ENCODE assay signal across 9 mouse cellular contexts in the genomic region with DNA sequence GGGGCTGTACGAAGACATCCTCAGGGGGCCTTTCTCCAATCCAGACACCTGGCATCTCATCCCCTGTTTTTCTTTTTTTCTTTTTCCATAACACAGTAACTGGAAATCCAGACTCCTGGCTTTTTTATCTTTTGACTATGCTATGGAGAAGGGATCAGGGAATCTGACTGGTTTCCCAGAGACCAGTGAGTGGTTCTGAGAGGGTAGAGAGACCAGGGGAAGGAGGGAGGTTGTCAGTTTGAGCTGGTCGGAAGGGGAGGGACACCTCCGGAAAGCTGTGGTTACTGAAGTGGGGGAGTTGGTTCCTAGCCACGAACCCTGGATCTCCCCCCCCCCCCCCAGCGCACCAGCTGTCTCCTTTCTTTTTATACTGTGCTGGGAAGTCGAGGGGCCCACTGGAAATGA. TPM values are rescaled to one million over a fixed set of nuclear protein-coding genes. Genes with fewer than 3 reads are reported as not detected.
DNase-seq lines count a peak whose midpoint lies in the region; ATAC-seq and TF ChIP-seq lines count a peak whose summit lies in the region.
"Had no signal": no experiment of that assay in that cellular context is flagged by ENCODE, and none has a peak within 500 bp of the region (broad histone marks: within the 10 kb centered on the region; RNA-seq: fewer than 3 reads in every experiment).

No protein-coding gene starts in this region.

- H3K4me2 ChIP-seq in kidney, postnatal 0 days (ENCODE audit: low read length), result peak overlapping the region; percentile 69

- peak; percentile 98 for DNase-seq in heart, adult 11 months
- no peak for DNase-seq in heart, postnatal 25 days (ENCODE audit: low spot score)
- DNase-seq in kidney, postnatal 0 days (ENCODE audit: low spot score), result peak; percentile 86
- peak; percentile 60 for DNase-seq in thymus, postnatal 25 days
- no peak for DNase-seq in spleen, postnatal 10 days (ENCODE audit: low spot score in 2 of 2)

- H3K27me3 ChIP-seq in kidney, postnatal 0 days (ENCODE audit: insufficient read depth, low read length), result no peaks in the 10 kb centered on the region

- WGBS in kidney, postnatal 0 days, result 0% methylated on average over 5 of the region's 6 CpGs

- peak overlapping the region; percentile 86 for H3K9ac ChIP-seq in kidney, postnatal 0 days (ENCODE audit: low read depth, low read length)

- H3K9me3 ChIP-seq in kidney, postnatal 0 days (replicated peaks; ENCODE audit: low read length), result no peaks in the 10 kb centered on the region

- H3K4me1 ChIP-seq in bone marrow macrophage, adult 2 months (ENCODE audit: control insufficient read depth, insufficient read depth, low read length), result peaks cover 57% of the 10 kb centered on the region
- peaks cover 43% of the 10 kb centered on the region for H3K4me1 ChIP-seq in kidney, postnatal 0 days (replicated peaks; ENCODE audit: insufficient read depth, low read length)

- TF ChIP-seq POLR2A in bone marrow macrophage, adult 2 months (IDR thresholded peaks at IDR 0.05; ENCODE audit: borderline replicate concordance, low read depth, low read length), result no peak

- peak overlapping the region; percentile 95 for H3K27ac ChIP-seq in bone marrow macrophage, adult 2 months (ENCODE audit: insufficient read depth, low read depth, low read length)
- H3K27ac ChIP-seq in kidney, postnatal 0 days, result peak overlapping the region; percentile 98

- intact Hi-C loops in heart, postnatal 25 days (cut with DNase I), result no loop called here

- ATAC-seq in granulocyte monocyte progenitor cell, adult 5-6 weeks (replicated peaks; ENCODE audit: poor library complexity, severe bottlenecking), result peak; percentile 21
- ATAC-seq in kidney, postnatal 0 days (replicated peaks; ENCODE audit: low FRiP score, low read depth), result no peak
- peak; percentile 29 for ATAC-seq in megakaryocyte progenitor cell, adult 5-6 weeks (replicated peaks; ENCODE audit: poor library complexity)

- H3K4me3 ChIP-seq in bone marrow macrophage, adult 2 months (ENCODE audit: insufficient read depth, low read length), result peak overlapping the region; percentile 85
- peak overlapping the region; percentile 72 for H3K4me3 ChIP-seq in kidney, postnatal 0 days (replicated peaks; ENCODE audit: low read depth, low read length)

- TF ChIP-seq CTCF in bone marrow macrophage, adult 2 months (IDR thresholded peaks at IDR 0.05; ENCODE audit: low read depth, low read length), result no peak
- no peak for TF ChIP-seq CTCF in kidney, postnatal 0 days (IDR thresholded peaks at IDR 0.05; ENCODE audit: low read depth)

- no peaks in the 10 kb centered on the region for H3K36me3 ChIP-seq in kidney, postnatal 0 days (ENCODE audit: insufficient read depth, low read length)

RNA-seq across cellular contexts. Expression of a gene that starts 17.2 kb away (rescaled TPM):
- total RNA-seq in heart, postnatal 25 days (2021), result 10 to 100 TPM; 42.6 to 51.8 TPM
- polyA plus RNA-seq in bone marrow macrophage, adult 2 months (2012; ENCODE audit: insufficient read depth, insufficient read length, missing spikeins), result 140 and 154 TPM in 2 replicates
- 125 and 137 TPM in 2 replicates for total RNA-seq in granulocyte monocyte progenitor cell, adult 5-6 weeks (2014; fragmentation: Nextera tagmentation)
- total RNA-seq in granulocyte monocyte progenitor cell, adult 5-6 weeks (2017), result 59.1 and 73.5 TPM in 2 replicates
- polyA plus RNA-seq in kidney, postnatal 0 days (2015; fragmentation: Nextera tagmentation; extraction: Ambion mirVana), result 53.7 and 65.4 TPM in 2 replicates
- 94.1 and 112 TPM in 2 replicates for total RNA-seq in megakaryocyte progenitor cell, adult 5-6 weeks (2015)
- total RNA-seq in megakaryocyte progenitor cell, adult 5-6 weeks (2017), result 55.7 and 88.3 TPM in 2 replicates

RNA-seq across cellular contexts. Expression of a gene that starts 30.0 kb away (rescaled TPM):
- total RNA-seq in heart, postnatal 25 days (2021), result not detected
- not detected in 2 replicates for polyA plus RNA-seq in bone marrow macrophage, adult 2 months (2012; ENCODE audit: insufficient read depth, insufficient read length, missing spikeins)
- total RNA-seq in granulocyte monocyte progenitor cell, adult 5-6 weeks (2014; fragmentation: Nextera tagmentation), result not detected in 2 replicates
- not detected in 2 replicates for total RNA-seq in granulocyte monocyte progenitor cell, adult 5-6 weeks (2017)
- polyA plus RNA-seq in kidney, postnatal 0 days (2015; fragmentation: Nextera tagmentation; extraction: Ambion mirVana), result not detected in 2 replicates
- not detected in 2 replicates for total RNA-seq in megakaryocyte progenitor cell, adult 5-6 weeks (2015)
- not detected in 2 replicates for total RNA-seq in megakaryocyte progenitor cell, adult 5-6 weeks (2017)
- total RNA-seq: neutrophil, adult 5-6 weeks had no signal

RNA-seq across cellular contexts. Expression of a gene that starts 47.3 kb away (rescaled TPM):
- 10 to 100 TPM; 80.7 to 93.3 TPM for total RNA-seq in heart, postnatal 25 days (2021)
- polyA plus RNA-seq in bone marrow macrophage, adult 2 months (2012; ENCODE audit: insufficient read depth, insufficient read length, missing spikeins), result 71.3 and 83.2 TPM in 2 replicates
- total RNA-seq in granulocyte monocyte progenitor cell, adult 5-6 weeks (2014; fragmentation: Nextera tagmentation), result 401 and 434 TPM in 2 replicates
- 225 and 243 TPM in 2 replicates for total RNA-seq in granulocyte monocyte progenitor cell, adult 5-6 weeks (2017)
- polyA plus RNA-seq in kidney, postnatal 0 days (2015; fragmentation: Nextera tagmentation; extraction: Ambion mirVana), result 294 and 311 TPM in 2 replicates
- total RNA-seq in megakaryocyte progenitor cell, adult 5-6 weeks (2015), result 438 and 488 TPM in 2 replicates
- 213 and 253 TPM in 2 replicates for total RNA-seq in megakaryocyte progenitor cell, adult 5-6 weeks (2017)

Comparison
In these comparisons a context has a peak if more than half of its experiments do, and no peak if none do; other contexts are left out.
1. DNase-seq: peak in heart, adult 11 months (single experiment), kidney, postnatal 0 days (single experiment) and thymus, postnatal 25 days (single experiment); none in heart, postnatal 25 days (single experiment) and spleen, postnatal 10 days (0 of 2).